11 mouse cellular contexts compared by ENCODE assay signal in the genomic region with DNA sequence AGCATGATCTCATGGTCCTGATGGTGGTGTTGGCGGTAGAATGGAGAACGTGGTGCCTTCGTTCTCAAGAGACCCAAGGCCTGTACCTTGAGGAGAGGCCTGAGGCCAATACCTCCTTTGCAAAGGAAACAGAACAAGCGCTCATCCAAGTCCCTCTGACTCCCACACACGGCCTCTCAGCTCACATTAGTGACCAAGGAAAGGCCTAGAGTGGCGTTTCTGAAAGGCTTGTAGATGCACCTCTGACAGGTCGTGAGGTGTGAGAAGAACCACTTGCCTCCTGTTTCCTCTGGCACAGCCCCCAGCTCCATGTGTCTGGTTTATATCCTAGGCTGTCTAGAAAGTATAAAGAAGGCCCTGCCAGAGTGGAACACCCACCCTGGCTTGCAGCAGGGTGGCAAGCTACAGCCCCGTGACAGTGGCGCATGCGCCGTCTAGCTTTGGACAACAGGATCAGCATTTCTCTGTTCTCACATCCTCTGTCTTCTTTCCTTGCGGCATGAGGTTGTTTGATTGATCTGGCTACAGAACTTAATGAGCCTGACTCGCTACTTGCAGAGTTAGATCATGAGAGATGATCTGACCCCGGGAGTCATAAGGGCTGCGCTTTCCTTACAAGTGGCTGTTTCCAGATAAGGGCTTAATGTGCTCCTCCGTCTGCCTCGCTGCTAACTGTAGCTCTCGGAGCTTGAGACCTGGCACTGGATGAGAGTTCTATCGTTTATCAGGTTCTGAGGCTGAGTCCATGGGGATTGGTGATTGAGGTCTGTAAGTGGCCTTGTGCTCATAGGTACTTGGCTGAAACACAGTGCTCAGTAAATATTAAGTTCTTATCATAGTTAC.
DNase-seq lines count a peak whose midpoint lies in the region; ATAC-seq lines count a peak whose summit lies in the region.
"Had no signal": no experiment of that assay in that cellular context is flagged by ENCODE, and none has a peak within 500 bp of the region (broad histone marks: within the 10 kb centered on the region; RNA-seq: fewer than 3 reads in every experiment).

No protein-coding gene starts in this region.

- H3K27ac ChIP-seq in kidney, embryonic 16.5 days (ENCODE audit: low read length): peak overlapping the region; percentile 89; the same call in 1 of the 2 replicates
- peak overlapping the region; percentile 95 for H3K27ac ChIP-seq in heart, embryonic 13.5 days (replicated peaks)
- peak overlapping the region; percentile 67 for H3K27ac ChIP-seq in liver, embryonic 15.5 days (replicated peaks)
- H3K27ac ChIP-seq: limb, embryonic 13.5 days had no signal

- H3K4me3 ChIP-seq in kidney, embryonic 16.5 days (ENCODE audit: low read length): no peak overlapping the region
- H3K4me3 ChIP-seq in heart, embryonic 13.5 days: no peak overlapping the region
- H3K4me3 ChIP-seq in liver, embryonic 15.5 days (replicated peaks): no peak overlapping the region
- H3K4me3 ChIP-seq: limb, embryonic 13.5 days had no signal

- 43% methylated on average over 19 of the region's 19 CpGs for WGBS in kidney, embryonic 16.5 days
- 17% methylated on average over 19 of the region's 19 CpGs for WGBS in heart, embryonic 13.5 days
- 48% methylated on average over 19 of the region's 19 CpGs for WGBS in liver, embryonic 15.5 days (ENCODE audit: insufficient replicate concordance)

- ATAC-seq in kidney, embryonic 16.5 days (ENCODE audit: low FRiP score, low TSS enrichment): no peak
- ATAC-seq in heart, embryonic 13.5 days (ENCODE audit: extremely low read depth, insufficient number of reproducible peaks, low FRiP score, low TSS enrichment): peak; percentile 39; the same call in 1 of the 2 replicates
- peak; percentile 58 for ATAC-seq in liver, embryonic 15.5 days (ENCODE audit: insufficient read depth)
- ATAC-seq in CD4-positive, CD25-positive, alpha-beta regulatory T cell, adult 4 months: no peak

- no peak for DNase-seq in kidney, postnatal 36 days
- DNase-seq in c-Kit-positive CD71-positive TER-119-positive erythroid progenitor cells, embryonic 14.5 days (ENCODE audit: low spot score): peak; percentile 54
- DNase-seq in urinary bladder, postnatal 14 days (ENCODE audit: low spot score): no peak
- DNase-seq: cerebellum, adult 18-20 months; right cerebral cortex, postnatal 25 days; thymus, postnatal 25 days had no signal

- H3K9ac ChIP-seq in kidney, embryonic 16.5 days (replicated peaks; ENCODE audit: low read length): no peak overlapping the region
- peak overlapping the region; percentile 52; the same call in 1 of the 2 replicates for H3K9ac ChIP-seq in heart, embryonic 13.5 days
- H3K9ac ChIP-seq in liver, embryonic 15.5 days: no peak overlapping the region
- H3K9ac ChIP-seq: limb, embryonic 13.5 days had no signal

- no peak overlapping the region for H3K4me2 ChIP-seq in kidney, embryonic 16.5 days (replicated peaks; ENCODE audit: low read depth, low read length)
- peak overlapping the region; percentile 43 for H3K4me2 ChIP-seq in heart, embryonic 13.5 days
- H3K4me2 ChIP-seq in liver, embryonic 15.5 days: peak overlapping the region; percentile 18
- H3K4me2 ChIP-seq: limb, embryonic 13.5 days had no signal

- no peaks in the 10 kb centered on the region for H3K9me3 ChIP-seq in kidney, embryonic 16.5 days (ENCODE audit: low read length)
- no peaks in the 10 kb centered on the region for H3K9me3 ChIP-seq in heart, embryonic 13.5 days
- no peaks in the 10 kb centered on the region for H3K9me3 ChIP-seq in liver, embryonic 15.5 days (replicated peaks)
- H3K9me3 ChIP-seq: limb, embryonic 13.5 days had no signal

- no peaks in the 10 kb centered on the region for H3K36me3 ChIP-seq in kidney, embryonic 16.5 days (ENCODE audit: insufficient read depth, low read length)
- H3K36me3 ChIP-seq in heart, embryonic 13.5 days: no peaks in the 10 kb centered on the region
- no peaks in the 10 kb centered on the region for H3K36me3 ChIP-seq in liver, embryonic 15.5 days (replicated peaks)
- H3K36me3 ChIP-seq: limb, embryonic 13.5 days had no signal

- no peaks in the 10 kb centered on the region for H3K27me3 ChIP-seq in kidney, embryonic 16.5 days (ENCODE audit: insufficient read depth, low read length)
- H3K27me3 ChIP-seq in heart, embryonic 13.5 days (replicated peaks): no peaks in the 10 kb centered on the region
- no peaks in the 10 kb centered on the region; the same call in 1 of the 2 replicates for H3K27me3 ChIP-seq in liver, embryonic 15.5 days
- H3K27me3 ChIP-seq: limb, embryonic 13.5 days had no signal

- H3K4me1 ChIP-seq in kidney, embryonic 16.5 days (ENCODE audit: insufficient read depth, low read length): peaks cover 51% of the 10 kb centered on the region
- peaks cover 74% of the 10 kb centered on the region for H3K4me1 ChIP-seq in heart, embryonic 13.5 days
- H3K4me1 ChIP-seq in liver, embryonic 15.5 days (replicated peaks): peaks cover 51% of the 10 kb centered on the region

Comparison
In these comparisons a context has a peak if more than half of its experiments do, and no peak if none do; other contexts are left out.
1. ATAC-seq: peak in heart, embryonic 13.5 days (single experiment) and liver, embryonic 15.5 days (single experiment); none in kidney, embryonic 16.5 days (single experiment) and CD4-positive, CD25-positive, alpha-beta regulatory T cell, adult 4 months (single experiment).
2. Peak in every context shown above with its lines, with median percentiles within 50 percentile points of each other: H3K27ac ChIP-seq.